ENCODE assay signal across 13 mouse cellular contexts in genomic region chr19:36323326-36323725, GRCm38 (mm10).
"Had no signal": no experiment of that assay in that cellular context is flagged by ENCODE, and none has a peak within 500 bp of the region (broad histone marks: within the 10 kb centered on the region; RNA-seq: fewer than 3 reads in every experiment).

No protein-coding gene starts in this region.

- H3K4me2 ChIP-seq: hindbrain, embryonic 12.5 days; limb, embryonic 12.5 days; midbrain, embryonic 13.5 days had no signal

- H3K4me3 ChIP-seq: hindbrain, embryonic 12.5 days; limb, embryonic 12.5 days; midbrain, embryonic 13.5 days had no signal

- H3K36me3 ChIP-seq: hindbrain, embryonic 12.5 days; limb, embryonic 12.5 days; midbrain, embryonic 13.5 days had no signal

- H3K9ac ChIP-seq: hindbrain, embryonic 12.5 days; limb, embryonic 12.5 days; liver, embryonic 14.5 days; midbrain, embryonic 13.5 days had no signal

- H3K9me3 ChIP-seq: hindbrain, embryonic 12.5 days; limb, embryonic 12.5 days; midbrain, embryonic 13.5 days had no signal

- H3K4me1 ChIP-seq: hindbrain, embryonic 12.5 days; limb, embryonic 12.5 days; midbrain, embryonic 13.5 days had no signal

- H3K27me3 ChIP-seq: hindbrain, embryonic 12.5 days; limb, embryonic 12.5 days; midbrain, embryonic 13.5 days had no signal

- ATAC-seq: hindbrain, embryonic 16.5 days; inflammation-experienced regulatory T-cells, adult 6 months; lung, postnatal 0 days; midbrain, embryonic 13.5 days had no signal

- DNase-seq: liver; lung, adult 2 months; lung, postnatal 36 days; right cerebral cortex, adult 18-20 months; thymus, postnatal 14 days had no signal

- H3K27ac ChIP-seq: hindbrain, embryonic 12.5 days; limb, embryonic 12.5 days; liver, embryonic 14.5 days; midbrain, embryonic 13.5 days; stomach, postnatal 0 days had no signal
